Mouse (Mus musculus) liver, embryonic 14.5 days (tissue): ENCODE measurements around the gene Gatb. TPM values are rescaled to one million over a fixed set of nuclear protein-coding genes. Genes with fewer than 3 reads are reported as not detected.

ENCODE experiments used
- ATAC-seq: fragments of 200-750 bp; cut with Nextera tagmentation; 2 replicates; pipeline ENCODE4 v1.8.0; 2017; ENCODE audit warnings: moderate number of reproducible peaks, mild to moderate bottlenecking, moderate library complexity; ENCODE audit not compliant: insufficient read depth
- DNase-seq, 3 experiments: peaks; one replicate each; pipeline ENCODE4 v3.0.0-alpha.2; 2012 to 2013; ENCODE audit warnings: low read depth in 3 of 3, low spot score in 3 of 3
- H3K27ac ChIP-seq: fragments of 300-500 bp; sonication (generic); 2 replicates; pipeline ENCODE4 v1.5.1; 2014; ENCODE audit warnings: moderate library complexity, mild to moderate bottlenecking, control low read depth, inconsistent platforms
- H3K27me3 ChIP-seq: fragments of 300-500 bp; sonication (generic); 2 replicates; pipeline ENCODE4 v1.6.1; 2014; ENCODE audit warnings: mild to moderate bottlenecking, low read length, moderate library complexity; ENCODE audit not compliant: control insufficient read depth, insufficient read depth
- H3K36me3 ChIP-seq: fragments of 300-500 bp; sonication (generic); replicated peaks from 2 replicates; pipeline ENCODE4 v1.6.1; 2014; ENCODE audit warnings: low read depth; ENCODE audit not compliant: control insufficient read depth, insufficient read depth
- H3K4me1 ChIP-seq, 2 experiments: fragments of 200-500 bp in 1 of 2; fragments of 300-500 bp in 1 of 2; sonication (generic) in 1 of 2; replicated peaks; 2 replicates each; pipeline ENCODE4 v1.6.1; 2012 to 2014; ENCODE audit warnings: antibody characterized with exemption in 1 of 2, inconsistent platforms in 1 of 2, low read length in 1 of 2; ENCODE audit not compliant: control insufficient read depth in 2 of 2, insufficient read depth in 2 of 2
- H3K4me2 ChIP-seq: fragments of 300-500 bp; sonication (generic); 2 replicates; pipeline ENCODE4 v1.6.1; 2014; ENCODE audit warnings: low read depth, mild to moderate bottlenecking, control low read depth, moderate library complexity
- H3K4me3 ChIP-seq, 2 experiments: fragments of 200-500 bp in 1 of 2; fragments of 300-500 bp in 1 of 2; sonication (generic) in 1 of 2; 2 replicates each; pipeline ENCODE4 v1.5.1; 2012 to 2014; ENCODE audit warnings: low read depth in 2 of 2, low read length in 2 of 2, mild to moderate bottlenecking in 2 of 2, control low read depth in 1 of 2, inconsistent platforms in 1 of 2, moderate library complexity in 1 of 2; ENCODE audit not compliant: insufficient read depth in 1 of 2
- H3K9ac ChIP-seq: fragments of 300-500 bp; sonication (generic); replicated peaks from 2 replicates; pipeline ENCODE4 v1.6.1; 2014; ENCODE audit warnings: mild to moderate bottlenecking, control low read depth, moderate library complexity
- H3K9me3 ChIP-seq: fragments of 300-500 bp; sonication (generic); 2 replicates; pipeline ENCODE4 v1.6.1; 2016; ENCODE audit warnings: low read length, mixed read lengths; ENCODE audit not compliant: control insufficient read depth
- CTCF ChIP-seq: IDR thresholded peaks from 2 replicates; pipeline ENCODE4 v1.5.1; 2016; ENCODE audit warnings: antibody characterized with exemption, low read depth, control low read depth
- EP300 ChIP-seq: IDR thresholded peaks from 2 replicates; pipeline ENCODE4 v1.6.1; 2016; ENCODE audit warnings: antibody characterized with exemption, low read depth
- WGBS: fragments of 180-500 bp; shearing (Covaris S2); extraction: QIAGEN DNeasy Blood & Tissue Kit; methylation state at CpG from one replicate; pipeline ENCODE4 v1.1.7; 2014; ENCODE audit not compliant: insufficient replicate concordance; 5-methylcytosine and 5-hydroxymethylcytosine counted together
- polyA plus RNA-seq, 2 experiments: library from polyadenylated mRNA; depleted of rRNA in 1 of 2; stranded (reverse) in 1 of 2; unstranded in 1 of 2; fragments of >200 nt; fragmentation: Nextera tagmentation in 1 of 2; extraction: Ambion mirVana in 1 of 2; gene quantifications; 2 replicates each; pipeline versions ENCODE4 v1.2.1 to v1.2.3; 2012 to 2014

Gene Gatb
- polyA plus RNA-seq, 2 experiments, result 6.4 to 15.2 TPM

GRCm38 (mm10) chr3:85645517-85646004, 71.6 kb downstream of the Gatb start:
- TF ChIP-seq CTCF, result no peak
- TF ChIP-seq EP300, result no peak
- Histone ChIP-seq H3K27me3 (no peaks in the 10 kb centered on the region), H3K9ac (no peak overlapping the region), H3K4me2 (no peak overlapping the region), H3K4me1 (no peaks in the 10 kb centered on the region), H3K4me3 (no peak overlapping the region), H3K9me3 (no peaks in the 10 kb centered on the region), H3K27ac (no peak overlapping the region), H3K36me3 (no peaks in the 10 kb centered on the region)
- DNase-seq (no peak), ATAC-seq (no peak)
- 81% methylated on average over 7 of the region's 7 CpGs for WGBS

- Histone ChIP-seq H3K4me2 (no peak overlapping the region), H3K9ac (no peak overlapping the region), H3K27me3 (no peaks in the 10 kb centered on the region), H3K4me1 (peaks cover 0 to 6% of the 10 kb centered on the region in 2 experiments; a peak in 1 of 4 replicates), H3K27ac (no peak overlapping the region), H3K9me3 (no peaks in the 10 kb centered on the region), H3K4me3 (no peak overlapping the region), H3K36me3 (no peaks in the 10 kb centered on the region)
- WGBS, result 69% methylated on average over 4 of the region's 4 CpGs
- TF ChIP-seq CTCF (no peak), EP300 (no peak)
- ATAC-seq (no peak), DNase-seq (no peak)
These were observed 75.3 kb downstream of the Gatb start for GRCm38 (mm10) chr3:85649176-85649575.

- Histone ChIP-seq H3K4me1 (peaks cover 0 to 6% of the 10 kb centered on the region in 2 experiments; a peak in 1 of 4 replicates), H3K27ac (no peak overlapping the region), H3K27me3 (no peaks in the 10 kb centered on the region), H3K9ac (no peak overlapping the region), H3K36me3 (no peaks in the 10 kb centered on the region), H3K4me2 (no peak overlapping the region), H3K4me3 (no peak overlapping the region), H3K9me3 (no peaks in the 10 kb centered on the region)
- WGBS, result 14% methylated on average over 4 of the region's 4 CpGs
- DNase-seq (no peak), ATAC-seq (no peak)
- TF ChIP-seq EP300, result no peak
These were observed 79.1 kb downstream of the Gatb start for GRCm38 (mm10) chr3:85652727-85653665.

GRCm38 (mm10) chr3:85655538-85655937, 81.6 kb downstream of the Gatb start:
- H3K4me3 ChIP-seq, result no peak overlapping the region
- no peaks in the 10 kb centered on the region for H3K27me3 ChIP-seq
- DNase-seq (no peak), ATAC-seq (no peak)
- H3K9ac ChIP-seq, result no peak overlapping the region
- no peaks in the 10 kb centered on the region for H3K9me3 ChIP-seq
- no peak overlapping the region for H3K27ac ChIP-seq
- no peak for TF ChIP-seq CTCF
- no peak for TF ChIP-seq EP300
- WGBS, result 73% methylated on average over 3 of the region's 3 CpGs
- peaks cover 0 to 6% of the 10 kb centered on the region in 2 experiments; a peak in 1 of 4 replicates for H3K4me1 ChIP-seq
- no peaks in the 10 kb centered on the region for H3K36me3 ChIP-seq
- H3K4me2 ChIP-seq, result no peak overlapping the region

GRCm38 (mm10) chr3:85659681-85660080, 85.8 kb downstream of the Gatb start:
- no peak overlapping the region for H3K9ac ChIP-seq
- DNase-seq, result no peak
- no peaks in the 10 kb centered on the region for H3K27me3 ChIP-seq
- no peaks in the 10 kb centered on the region for H3K4me1 ChIP-seq
- H3K4me2 ChIP-seq, result no peak overlapping the region
- H3K36me3 ChIP-seq, result no peaks in the 10 kb centered on the region
- H3K4me3 ChIP-seq, result no peak overlapping the region
- 79% methylated on average over 7 of the region's 7 CpGs for WGBS
- TF ChIP-seq EP300 (no peak), CTCF (no peak)
- no peak overlapping the region for H3K27ac ChIP-seq
- H3K9me3 ChIP-seq, result no peaks in the 10 kb centered on the region
- no peak for ATAC-seq
